Mouse (Mus musculus) G1E (cell line): ENCODE measurements at regions not wholly inside any gene's neighbourhood (a gene's known extent, or its start where the extent isn't known, plus 50 kb on each side); places are given as distances from the start of the nearest gene placed in this dataset.

ENCODE experiments used
- ATAC-seq: 2 replicates; pipeline ENCODE4 v1.8.0; 2016; ENCODE audit warnings: mild to moderate bottlenecking; ENCODE audit not compliant: insufficient number of reproducible peaks, poor library complexity, low FRiP score, severe bottlenecking; ENCODE audit errors: extremely low read depth
- DNase-seq: peaks from one replicate; pipeline ENCODE4 v3.0.0; 2012; ENCODE audit warnings: low spot score
- H3K27me3 ChIP-seq: 2 replicates; pipeline ENCODE4 v1.6.1; 2012; ENCODE audit warnings: mild to moderate bottlenecking, low read length, inconsistent platforms; ENCODE audit not compliant: insufficient read depth
- H3K36me3 ChIP-seq: replicated peaks from 2 replicates; pipeline ENCODE3; 2012; ENCODE audit warnings: mild to moderate bottlenecking, inconsistent platforms
- H3K4me1 ChIP-seq: 2 replicates; pipeline ENCODE4 v1.6.1; 2012; ENCODE audit warnings: low read depth, low read length, inconsistent platforms, mixed read lengths; ENCODE audit not compliant: insufficient read depth
- H3K4me3 ChIP-seq: 2 replicates; pipeline ENCODE4 v1.5.1; 2012; ENCODE audit warnings: low read depth, mild to moderate bottlenecking, inconsistent platforms, low read length, moderate library complexity, mixed read lengths
- H3K9me3 ChIP-seq: replicated peaks from 2 replicates; pipeline ENCODE4 v1.6.1; 2012; ENCODE audit warnings: inconsistent platforms
- CTCF ChIP-seq: IDR thresholded peaks from 2 replicates; pipeline ENCODE4 v1.5.1; 2012; ENCODE audit warnings: low read depth, low read length, inconsistent platforms, mixed read lengths
- GATA1 ChIP-seq: IDR thresholded peaks from 2 replicates; pipeline ENCODE4 v1.6.1; 2012; ENCODE audit warnings: borderline replicate concordance, low read length, inconsistent platforms, mixed read lengths
- GATA2 ChIP-seq: IDR thresholded peaks from 2 replicates; pipeline ENCODE4 v1.6.1; 2012; ENCODE audit warnings: low read depth, low read length, inconsistent platforms, borderline replicate concordance
- POLR2AphosphoS5 ChIP-seq: IDR thresholded peaks from 2 replicates; pipeline ENCODE4 v1.6.1; 2012; ENCODE audit warnings: low read depth, low read length, inconsistent platforms; ENCODE audit not compliant: insufficient replicate concordance
- TAL1 ChIP-seq: conservative IDR thresholded peaks from 2 replicates; pipeline ENCODE4 v1.6.1; 2012; ENCODE audit warnings: low read depth, low read length, inconsistent platforms, mixed read lengths

- no peaks in the 10 kb centered on the region for H3K36me3 ChIP-seq
- H3K4me1 ChIP-seq: no peaks in the 10 kb centered on the region
- DNase-seq: no peak
- H3K4me3 ChIP-seq: no peak overlapping the region
- no peaks in the 10 kb centered on the region for H3K9me3 ChIP-seq
- H3K27me3 ChIP-seq: no peaks in the 10 kb centered on the region
- no peak for ATAC-seq
- TF ChIP-seq GATA1 (no peak), GATA2 (no peak), POLR2AphosphoS5 (no peak), CTCF (no peak), TAL1 (no peak)
These were observed 199.6 kb upstream of the Nabp1 start for GRCm38 (mm10) chr1:51677802-51678201.

- DNase-seq: no peak
- Histone ChIP-seq H3K9me3 (no peaks in the 10 kb centered on the region), H3K27me3 (no peaks in the 10 kb centered on the region; the same call in 1 of the 2 replicates), H3K36me3 (no peaks in the 10 kb centered on the region), H3K4me3 (no peak overlapping the region), H3K4me1 (no peaks in the 10 kb centered on the region)
- no peak for TF ChIP-seq GATA2
- no peak for TF ChIP-seq POLR2AphosphoS5
- no peak for TF ChIP-seq TAL1
- no peak for TF ChIP-seq CTCF
- no peak for TF ChIP-seq GATA1
- ATAC-seq: no peak
These were observed 193.5 kb upstream of the Nabp1 start for GRCm38 (mm10) chr1:51671691-51672090.

GRCm38 (mm10) chr1:51671287-51671686 lies 193.1 kb upstream of the Nabp1 start:
- DNase-seq (no peak), ATAC-seq (no peak)
- Histone ChIP-seq H3K27me3 (no peaks in the 10 kb centered on the region; the same call in 1 of the 2 replicates), H3K4me3 (no peak overlapping the region), H3K4me1 (no peaks in the 10 kb centered on the region), H3K9me3 (no peaks in the 10 kb centered on the region), H3K36me3 (no peaks in the 10 kb centered on the region)
- no peak for TF ChIP-seq GATA1
- no peak for TF ChIP-seq GATA2
- no peak for TF ChIP-seq POLR2AphosphoS5
- TF ChIP-seq CTCF: no peak
- no peak for TF ChIP-seq TAL1

- Histone ChIP-seq H3K4me1 (no peaks in the 10 kb centered on the region), H3K4me3 (no peak overlapping the region), H3K9me3 (no peaks in the 10 kb centered on the region), H3K36me3 (no peaks in the 10 kb centered on the region), H3K27me3 (no peaks in the 10 kb centered on the region; the same call in 1 of the 2 replicates)
- DNase-seq: no peak
- TF ChIP-seq TAL1: no peak
- TF ChIP-seq GATA1: no peak
- TF ChIP-seq GATA2: no peak
- TF ChIP-seq CTCF: no peak
- TF ChIP-seq POLR2AphosphoS5: no peak
- no peak for ATAC-seq
These were observed 191.8 kb upstream of the Nabp1 start for GRCm38 (mm10) chr1:51670009-51670408.

- Histone ChIP-seq H3K4me3 (no peak overlapping the region), H3K27me3 (no peaks in the 10 kb centered on the region; the same call in 1 of the 2 replicates), H3K9me3 (no peaks in the 10 kb centered on the region), H3K4me1 (no peaks in the 10 kb centered on the region), H3K36me3 (no peaks in the 10 kb centered on the region)
- no peak for DNase-seq
- no peak for ATAC-seq
- TF ChIP-seq POLR2AphosphoS5: no peak
- TF ChIP-seq CTCF: no peak
- no peak for TF ChIP-seq GATA1
- TF ChIP-seq TAL1: no peak
- TF ChIP-seq GATA2: no peak
These were observed 190.7 kb upstream of the Nabp1 start for GRCm38 (mm10) chr1:51668881-51669280.

- Histone ChIP-seq H3K9me3 (no peaks in the 10 kb centered on the region), H3K4me3 (no peak overlapping the region), H3K4me1 (no peaks in the 10 kb centered on the region), H3K36me3 (no peaks in the 10 kb centered on the region), H3K27me3 (no peaks in the 10 kb centered on the region)
- ATAC-seq (no peak), DNase-seq (no peak)
- TF ChIP-seq GATA1 (no peak), CTCF (no peak), GATA2 (no peak), POLR2AphosphoS5 (no peak), TAL1 (no peak)
These were observed 182.3 kb upstream of the Nabp1 start for GRCm38 (mm10) chr1:51660531-51660930.

GRCm38 (mm10) chr1:51657203-51657602 lies 179.0 kb upstream of the Nabp1 start:
- Histone ChIP-seq H3K36me3 (no peaks in the 10 kb centered on the region), H3K4me1 (no peaks in the 10 kb centered on the region), H3K4me3 (no peak overlapping the region), H3K27me3 (no peaks in the 10 kb centered on the region), H3K9me3 (no peaks in the 10 kb centered on the region)
- ATAC-seq (no peak), DNase-seq (no peak)
- TF ChIP-seq CTCF (no peak), GATA1 (no peak), POLR2AphosphoS5 (no peak), GATA2 (no peak), TAL1 (no peak)

- no peak for ATAC-seq
- Histone ChIP-seq H3K27me3 (peaks cover 3% of the 10 kb centered on the region; the same call in 1 of the 2 replicates), H3K9me3 (no peaks in the 10 kb centered on the region), H3K4me1 (no peaks in the 10 kb centered on the region), H3K36me3 (no peaks in the 10 kb centered on the region), H3K4me3 (no peak overlapping the region)
- no peak for TF ChIP-seq CTCF
- TF ChIP-seq GATA1: no peak
- TF ChIP-seq POLR2AphosphoS5: no peak
- TF ChIP-seq GATA2: no peak
- TF ChIP-seq TAL1: no peak
- no peak for DNase-seq
These were observed 172.4 kb upstream of the Nabp1 start for GRCm38 (mm10) chr1:51650653-51650995.
